Mouse (Mus musculus): ENCODE data around the gene Zfp2. TPM values are rescaled to one million over a fixed set of nuclear protein-coding genes. Genes with fewer than 3 reads are reported as not detected.
A peak's percentile ranks its signal among the peaks of the same experiment; 100 is the strongest.

Zfp2 gene
- 49.4 and 53.6 TPM in 2 replicates for polyA plus RNA-seq (2015; fragmentation: Nextera tagmentation; extraction: Ambion mirVana)

- peak within 1 kb of the TSS; percentile 99 for H3K9ac ChIP-seq (replicated peaks)
- H3K27me3 ChIP-seq: no peaks in the 10 kb centered on the region
- H3K4me1 ChIP-seq: peaks cover 13% of the 10 kb centered on the region
- peak within 1 kb of the TSS; percentile 90 for H3K27ac ChIP-seq (replicated peaks)
- peak within 1 kb of the TSS; percentile 97 for H3K4me3 ChIP-seq
- peak within 1 kb of the TSS; percentile 42 for H3K4me2 ChIP-seq (replicated peaks)
- peaks cover 13% of the 10 kb centered on the region for H3K9me3 ChIP-seq
- ATAC-seq (replicated peaks): peak; percentile 99
- peaks cover 36% of the 10 kb centered on the region for H3K36me3 ChIP-seq
- WGBS: 0% methylated on average over 47 of the region's 47 CpGs
Observed at GRCm38 (mm10) chr11:50915671-50916320, at the start of gene Zfp2. TSS of gene Zfp2 (minus strand) at chr11:50916165.

- Histone ChIP-seq H3K4me2 (replicated peaks) (no peak overlapping the region), H3K9ac (replicated peaks) (no peak overlapping the region), H3K4me1 (no peaks in the 10 kb centered on the region), H3K27me3 (no peaks in the 10 kb centered on the region), H3K9me3 (no peaks in the 10 kb centered on the region), H3K4me3 (no peak overlapping the region), H3K27ac (replicated peaks) (no peak overlapping the region), H3K36me3 (no peaks in the 10 kb centered on the region)
- WGBS: 91% methylated on average over 2 of the region's 2 CpGs
- ATAC-seq (replicated peaks): no peak
Observed at GRCm38 (mm10) chr11:50964886-50965285, 48.9 kb upstream of the Zfp2 start.

GRCm38 (mm10) chr11:50953665-50954064 is 37.7 kb upstream of the Zfp2 start, which contains the start of gene Prop1:
TSS of gene Prop1 (minus strand) at chr11:50953765.
- Histone ChIP-seq H3K4me1 (no peaks in the 10 kb centered on the region), H3K4me3 (no peak within 1 kb of the TSS), H3K27me3 (no peaks in the 10 kb centered on the region), H3K9ac (replicated peaks) (no peak within 1 kb of the TSS), H3K36me3 (no peaks in the 10 kb centered on the region), H3K4me2 (replicated peaks) (no peak within 1 kb of the TSS), H3K9me3 (no peaks in the 10 kb centered on the region), H3K27ac (replicated peaks) (no peak within 1 kb of the TSS)
- WGBS: 61% methylated on average over 6 of the region's 6 CpGs
- no peak for ATAC-seq (replicated peaks)

- no peaks in the 10 kb centered on the region for H3K36me3 ChIP-seq
- H3K27me3 ChIP-seq: no peaks in the 10 kb centered on the region
- WGBS: 78% methylated on average over 14 of the region's 14 CpGs
- no peak overlapping the region for H3K27ac ChIP-seq (replicated peaks)
- no peak overlapping the region for H3K4me3 ChIP-seq
- no peaks in the 10 kb centered on the region for H3K4me1 ChIP-seq
- no peaks in the 10 kb centered on the region for H3K9me3 ChIP-seq
- no peak for ATAC-seq (replicated peaks)
- no peak overlapping the region for H3K9ac ChIP-seq (replicated peaks)
- no peak overlapping the region for H3K4me2 ChIP-seq (replicated peaks)
Observed at GRCm38 (mm10) chr11:50952290-50952689, 36.3 kb upstream of the Zfp2 start.

GRCm38 (mm10) chr11:50943506-50943905 is 27.5 kb upstream of the Zfp2 start, which contains the start of gene 4933414I15Rik:
TSS of gene 4933414I15Rik (minus strand) at chr11:50943765.
- Histone ChIP-seq H3K27ac (replicated peaks) (no peak within 1 kb of the TSS), H3K9me3 (no peaks in the 10 kb centered on the region), H3K4me1 (no peaks in the 10 kb centered on the region), H3K4me2 (replicated peaks) (no peak within 1 kb of the TSS), H3K4me3 (no peak within 1 kb of the TSS), H3K9ac (replicated peaks) (no peak within 1 kb of the TSS), H3K36me3 (no peaks in the 10 kb centered on the region), H3K27me3 (no peaks in the 10 kb centered on the region)
- WGBS: 82% methylated on average over 14 of the region's 14 CpGs
- no peak for ATAC-seq (replicated peaks)

GRCm38 (mm10) chr11:50942386-50942785 is 26.4 kb upstream of the Zfp2 start:
- no peak for ATAC-seq (replicated peaks)
- H3K4me2 ChIP-seq (replicated peaks): no peak overlapping the region
- no peaks in the 10 kb centered on the region for H3K9me3 ChIP-seq
- H3K36me3 ChIP-seq: no peaks in the 10 kb centered on the region
- H3K27me3 ChIP-seq: no peaks in the 10 kb centered on the region
- no peak overlapping the region for H3K4me3 ChIP-seq
- no peak overlapping the region for H3K9ac ChIP-seq (replicated peaks)
- H3K4me1 ChIP-seq: no peaks in the 10 kb centered on the region
- no peak overlapping the region for H3K27ac ChIP-seq (replicated peaks)
- 78% methylated on average over 12 of the region's 12 CpGs for WGBS

GRCm38 (mm10) chr11:50939621-50940366 is 23.8 kb upstream of the Zfp2 start:
- no peaks in the 10 kb centered on the region for H3K36me3 ChIP-seq
- no peak overlapping the region for H3K9ac ChIP-seq (replicated peaks)
- no peaks in the 10 kb centered on the region for H3K4me1 ChIP-seq
- 36% methylated on average over 14 of the region's 14 CpGs for WGBS
- ATAC-seq (replicated peaks): no peak
- H3K27me3 ChIP-seq: no peaks in the 10 kb centered on the region
- H3K4me2 ChIP-seq (replicated peaks): no peak overlapping the region
- H3K4me3 ChIP-seq: no peak overlapping the region
- no peaks in the 10 kb centered on the region for H3K9me3 ChIP-seq
- H3K27ac ChIP-seq (replicated peaks): no peak overlapping the region

- Histone ChIP-seq H3K4me2 (replicated peaks) (no peak overlapping the region), H3K9me3 (no peaks in the 10 kb centered on the region), H3K36me3 (no peaks in the 10 kb centered on the region), H3K27me3 (no peaks in the 10 kb centered on the region), H3K4me3 (no peak overlapping the region), H3K27ac (replicated peaks) (no peak overlapping the region), H3K4me1 (no peaks in the 10 kb centered on the region), H3K9ac (replicated peaks) (no peak overlapping the region)
- ATAC-seq (replicated peaks): no peak
- 74% methylated on average over 8 of the region's 8 CpGs for WGBS
Observed at GRCm38 (mm10) chr11:50938435-50938834, 22.5 kb upstream of the Zfp2 start.

GRCm38 (mm10) chr11:50932040-50932439 is 16.1 kb upstream of the Zfp2 start:
- WGBS: 63% methylated on average over 1 of the region's 1 CpGs
- peak; percentile 50 for ATAC-seq (replicated peaks)
- Histone ChIP-seq H3K27me3 (no peaks in the 10 kb centered on the region), H3K4me3 (peak overlapping the region; percentile 83), H3K36me3 (no peaks in the 10 kb centered on the region), H3K27ac (replicated peaks) (peak overlapping the region; percentile 74), H3K9ac (replicated peaks) (peak overlapping the region; percentile 85; the same call in 1 of the 2 replicates), H3K4me1 (peaks cover 9% of the 10 kb centered on the region; the same call in 1 of the 2 replicates), H3K9me3 (no peaks in the 10 kb centered on the region), H3K4me2 (replicated peaks) (peak overlapping the region; percentile 82)

- Histone ChIP-seq H3K36me3 (no peaks in the 10 kb centered on the region), H3K4me1 (peaks cover 9% of the 10 kb centered on the region; the same call in 1 of the 2 replicates), H3K4me2 (replicated peaks) (peak within 1 kb of the TSS; percentile 82), H3K27ac (replicated peaks) (peak within 1 kb of the TSS; percentile 74), H3K27me3 (no peaks in the 10 kb centered on the region), H3K4me3 (peak within 1 kb of the TSS; percentile 83), H3K9me3 (no peaks in the 10 kb centered on the region), H3K9ac (replicated peaks) (peak within 1 kb of the TSS; percentile 85)
- 2% methylated on average over 18 of the region's 18 CpGs for WGBS
- ATAC-seq (replicated peaks): peak; percentile 96
Observed at GRCm38 (mm10) chr11:50931451-50931866, 15.5 kb upstream of the Zfp2 start, which contains the start of gene Zfp354b. TSS of gene Zfp354b (minus strand) at chr11:50931633.

GRCm38 (mm10) chr11:50931021-50931420 is 15.1 kb upstream of the Zfp2 start:
- whole genome bisulfite sequencing: under 1% methylated on average over 16 of the region's 16 CpGs
- no peaks in the 10 kb centered on the region for H3K36me3 ChIP-seq
- H3K27ac ChIP-seq (replicated peaks): peak overlapping the region; percentile 74
- H3K27me3 ChIP-seq: no peaks in the 10 kb centered on the region
- peak overlapping the region; percentile 82 for H3K4me2 ChIP-seq (replicated peaks)
- H3K9ac ChIP-seq (replicated peaks): peak overlapping the region; percentile 85
- H3K4me3 ChIP-seq: peak overlapping the region; percentile 83
- H3K9me3 ChIP-seq: no peaks in the 10 kb centered on the region
- H3K4me1 ChIP-seq: peaks cover 9% of the 10 kb centered on the region; the same call in 1 of the 2 replicates
- peak; percentile 80 for ATAC-seq (replicated peaks)

GRCm38 (mm10) chr11:50930469-50931014 is 14.6 kb upstream of the Zfp2 start:
- Histone ChIP-seq H3K4me3 (peak overlapping the region; percentile 83), H3K36me3 (no peaks in the 10 kb centered on the region), H3K27me3 (no peaks in the 10 kb centered on the region), H3K4me2 (replicated peaks) (peak overlapping the region; percentile 82), H3K27ac (replicated peaks) (peak overlapping the region; percentile 74), H3K9me3 (no peaks in the 10 kb centered on the region), H3K9ac (replicated peaks) (peak overlapping the region; percentile 85), H3K4me1 (peaks cover 9% of the 10 kb centered on the region; the same call in 1 of the 2 replicates)
- 33% methylated on average over 14 of the region's 14 CpGs for WGBS
- ATAC-seq (replicated peaks): no peak
